In the genomic region with DNA sequence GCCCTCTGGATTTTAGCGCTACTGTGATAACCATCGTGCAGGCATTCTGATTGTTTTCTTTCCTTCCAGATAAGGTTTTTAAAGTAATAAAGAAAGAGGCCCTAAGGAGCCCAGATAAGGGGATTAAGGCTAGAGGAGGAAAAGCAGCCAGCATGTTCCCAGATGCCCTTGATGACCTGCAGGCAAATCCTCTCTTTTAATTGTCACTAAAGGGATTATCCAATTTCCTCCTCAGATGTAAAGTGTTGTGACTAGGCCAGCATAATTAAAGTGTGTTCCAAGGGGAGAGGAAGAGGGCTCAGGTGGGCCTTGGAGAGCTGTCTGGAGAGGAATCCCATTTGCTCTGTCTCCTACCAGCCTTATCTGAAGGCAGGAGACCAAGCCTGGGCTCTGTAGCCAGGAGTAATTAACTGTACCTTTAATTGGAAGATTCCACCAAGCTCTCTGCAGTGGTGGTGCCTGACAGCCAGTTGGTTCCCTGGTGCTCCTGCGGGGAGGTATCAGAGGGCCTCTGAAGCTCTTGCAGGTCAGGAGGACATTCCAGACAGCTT, we compare ENCODE assay signal across 25 mouse cellular contexts.
"Had no signal": no experiment of that assay in that cellular context is flagged by ENCODE, and none has a peak within 500 bp of the region (broad histone marks: within the 10 kb centered on the region; RNA-seq: fewer than 3 reads in every experiment).

No protein-coding gene starts in this region.

- H3K36me3 ChIP-seq: intestine, embryonic 15.5 days; kidney, embryonic 15.5 days; limb, embryonic 10.5 days; limb, embryonic 13.5 days; liver, embryonic 12.5 days; liver, embryonic 15.5 days; lung, embryonic 15.5 days; midbrain, embryonic 12.5 days; neural tube, embryonic 13.5 days had no signal

- H3K27me3 ChIP-seq: intestine, embryonic 15.5 days; kidney, embryonic 15.5 days; limb, embryonic 13.5 days; liver, embryonic 12.5 days; liver, embryonic 15.5 days; lung, embryonic 15.5 days; megakaryocyte, embryonic 14.5 days; neural tube, embryonic 13.5 days had no signal

- DNase-seq: kidney, adult 11 months; kidney, adult 8-10 months; kidney, postnatal 10 days; kidney, postnatal 36 days; layer of hippocampus, postnatal 36 days; liver; lung, adult 18-20 months; lung, postnatal 10 days; lung, postnatal 36 days; thymus, adult 2 months; thymus, postnatal 14 days; thymus, postnatal 4 days had no signal

- H3K9ac ChIP-seq: intestine, embryonic 15.5 days; kidney, embryonic 15.5 days; limb, embryonic 13.5 days; liver, embryonic 12.5 days; liver, embryonic 15.5 days; lung, embryonic 15.5 days; midbrain, embryonic 12.5 days; neural tube, embryonic 13.5 days had no signal

- H3K27ac ChIP-seq: intestine, embryonic 15.5 days; kidney, embryonic 15.5 days; left cerebral cortex, adult 2 months; limb, embryonic 10.5 days; limb, embryonic 13.5 days; liver, embryonic 12.5 days; liver, embryonic 15.5 days; lung, embryonic 15.5 days; midbrain, embryonic 12.5 days; neural tube, embryonic 13.5 days; stomach, postnatal 0 days had no signal

- H3K4me1 ChIP-seq: intestine, embryonic 15.5 days; kidney, embryonic 15.5 days; limb, embryonic 10.5 days; limb, embryonic 13.5 days; liver, embryonic 12.5 days; liver, embryonic 15.5 days; lung, embryonic 15.5 days; megakaryocyte, embryonic 14.5 days; midbrain, embryonic 12.5 days; neural tube, embryonic 13.5 days had no signal

- H3K4me3 ChIP-seq: intestine, embryonic 15.5 days; kidney, embryonic 15.5 days; left cerebral cortex, adult 2 months; limb, embryonic 10.5 days; limb, embryonic 13.5 days; liver, embryonic 12.5 days; liver, embryonic 15.5 days; lung, embryonic 15.5 days; midbrain, embryonic 12.5 days; myocyte; neural tube, embryonic 13.5 days had no signal

- ATAC-seq: intestine, embryonic 15.5 days; liver, embryonic 12.5 days had no signal

- H3K9me3 ChIP-seq: intestine, embryonic 15.5 days; kidney, embryonic 15.5 days; limb, embryonic 10.5 days; limb, embryonic 13.5 days; lung, embryonic 15.5 days; midbrain, embryonic 12.5 days; neural tube, embryonic 13.5 days had no signal

- H3K4me2 ChIP-seq: intestine, embryonic 15.5 days; kidney, embryonic 15.5 days; limb, embryonic 13.5 days; liver, embryonic 12.5 days; liver, embryonic 15.5 days; lung, embryonic 15.5 days; midbrain, embryonic 12.5 days; neural tube, embryonic 13.5 days had no signal
